Mouse (Mus musculus) hematopoietic stem cell, adult 5-6 weeks (primary cell): ENCODE measurements at regions not wholly inside any gene's neighbourhood (a gene's known extent, or its start where the extent isn't known, plus 50 kb on each side); places are given as distances from the start of the nearest gene placed in this dataset.
A peak's percentile ranks its signal among the peaks of the same experiment; 100 is the strongest.

Experiments
- ATAC-seq, 2 experiments: fragments of 125-278 bp in 1 of 2; replicated peaks in 1 of 2; 2 replicates each; pipeline ENCODE4 v1.8.0; 2016 to 2017; ENCODE audit warnings: inconsistent platforms in 2 of 2, mild to moderate bottlenecking in 2 of 2, moderate number of reproducible peaks in 2 of 2, low read depth in 1 of 2, moderate TSS enrichment in 1 of 2; ENCODE audit not compliant: low FRiP score in 2 of 2, poor library complexity in 2 of 2, severe bottlenecking in 2 of 2, insufficient read depth in 1 of 2, low TSS enrichment in 1 of 2

- no peak for ATAC-seq
Measured at GRCm38 (mm10) chr5:42884251-42884650, 348.7 kb upstream of the Cpeb2 start.

- ATAC-seq: no peak
Measured at GRCm38 (mm10) chr5:42891890-42892289, 341.1 kb upstream of the Cpeb2 start.

GRCm38 (mm10) chr5:42906136-42906535 lies 326.8 kb upstream of the Cpeb2 start:
- ATAC-seq: no peak

GRCm38 (mm10) chr5:42919328-42919727 lies 313.6 kb upstream of the Cpeb2 start:
- ATAC-seq: no peak

- no peak for ATAC-seq
Measured at GRCm38 (mm10) chr5:42932106-42932505, 300.9 kb upstream of the Cpeb2 start.

GRCm38 (mm10) chr5:42959296-42959862 lies 273.6 kb upstream of the Cpeb2 start:
- ATAC-seq: no peak

GRCm38 (mm10) chr5:42966952-42967351 lies 266.0 kb upstream of the Cpeb2 start:
- peak in 1 of 2 experiments; percentile 62; a peak in 2 of 4 replicates for ATAC-seq

GRCm38 (mm10) chr5:42969209-42969608 lies 263.8 kb upstream of the Cpeb2 start:
- ATAC-seq: no peak

GRCm38 (mm10) chr5:42969621-42970020 lies 263.3 kb upstream of the Cpeb2 start:
- peak; percentile 62 to 78; a peak in 3 of 4 replicates for ATAC-seq

GRCm38 (mm10) chr5:42977108-42977507 lies 255.9 kb upstream of the Cpeb2 start:
- ATAC-seq: peak in 1 of 2 experiments; percentile 22; a peak in 2 of 4 replicates

GRCm38 (mm10) chr5:42980946-42981650 lies 251.9 kb upstream of the Cpeb2 start:
- ATAC-seq: no peak

GRCm38 (mm10) chr5:42986203-42986602 lies 246.8 kb upstream of the Cpeb2 start:
- no peak; a peak in 1 of 4 replicates for ATAC-seq

GRCm38 (mm10) chr5:42987710-42988466 lies 245.1 kb upstream of the Cpeb2 start:
- ATAC-seq: no peak

GRCm38 (mm10) chr5:42989287-42989686 lies 243.7 kb upstream of the Cpeb2 start:
- ATAC-seq: no peak

GRCm38 (mm10) chr5:43024006-43024593 lies 208.9 kb upstream of the Cpeb2 start:
- no peak for ATAC-seq

- ATAC-seq: peak; percentile 78 to 86
Measured at GRCm38 (mm10) chr5:43031285-43031684, 201.7 kb upstream of the Cpeb2 start.

- no peak for ATAC-seq
Measured at GRCm38 (mm10) chr5:43031916-43032315, 201.1 kb upstream of the Cpeb2 start.

GRCm38 (mm10) chr5:43034421-43034820 lies 198.5 kb upstream of the Cpeb2 start:
- ATAC-seq: no peak
